Mouse (Mus musculus): ENCODE measurements around the gene Arhgef3. TPM values are rescaled to one million over a fixed set of nuclear protein-coding genes. Genes with fewer than 3 reads are reported as not detected.

Gene Arhgef3
- polyA plus RNA-seq, 1 experiment from 2014 or later = 2.2 TPM

DNA sequence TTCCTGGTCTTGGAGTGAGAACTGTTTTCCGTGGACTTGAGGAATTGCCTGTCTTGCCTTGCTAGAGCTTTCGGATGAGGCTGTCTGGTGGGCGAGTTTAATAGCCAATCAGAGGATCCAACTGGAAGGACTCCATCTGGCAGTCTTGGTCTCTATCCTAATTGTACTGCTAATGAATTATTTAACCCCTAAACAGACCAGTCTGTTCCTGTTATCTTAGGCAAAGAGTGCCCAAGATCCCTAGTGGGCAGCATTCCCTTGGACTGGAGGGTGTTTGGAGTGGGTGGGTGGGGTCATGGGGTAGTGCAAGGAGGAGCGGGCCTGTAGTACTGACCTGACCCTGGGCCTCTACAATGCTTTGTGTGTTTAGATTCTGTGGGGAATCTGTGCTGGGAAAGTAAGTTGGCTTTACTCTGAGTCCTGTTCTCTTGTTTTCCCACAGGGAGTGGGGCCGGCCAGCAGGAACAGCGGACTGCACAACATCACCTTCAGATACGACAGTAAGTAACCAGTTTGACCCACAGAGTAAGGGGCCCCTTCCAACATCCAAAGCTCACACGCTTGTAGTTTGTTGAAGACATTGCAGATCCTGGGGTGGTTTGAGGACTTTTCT, 38.7 kb upstream of the Arhgef3 start:
- H3K4me3 ChIP-seq (ENCODE audit: low read depth, low read length) = no peak overlapping the region
- no peaks in the 10 kb centered on the region for H3K36me3 ChIP-seq (ENCODE audit: control insufficient read depth, insufficient read depth, low read length)
- WGBS = 77% methylated on average over 8 of the region's 8 CpGs
- no peak overlapping the region for H3K9ac ChIP-seq (ENCODE audit: low read length)
- H3K27me3 ChIP-seq (ENCODE audit: control insufficient read depth, insufficient read depth, low read length) = no peaks in the 10 kb centered on the region
- no peak for DNase-seq (ENCODE audit: low spot score, missing footprints)
- no peak for ATAC-seq (ENCODE audit: low FRiP score)
- no peaks in the 10 kb centered on the region for H3K9me3 ChIP-seq (ENCODE audit: control insufficient read depth, low read length)
- peaks cover 4% of the 10 kb centered on the region; the same call in 1 of the 2 replicates for H3K4me1 ChIP-seq (ENCODE audit: control insufficient read depth, insufficient read depth, low read length)
- H3K27ac ChIP-seq (ENCODE audit: low read depth, low read length) = no peak overlapping the region
- H3K4me2 ChIP-seq = no peak overlapping the region

DNA sequence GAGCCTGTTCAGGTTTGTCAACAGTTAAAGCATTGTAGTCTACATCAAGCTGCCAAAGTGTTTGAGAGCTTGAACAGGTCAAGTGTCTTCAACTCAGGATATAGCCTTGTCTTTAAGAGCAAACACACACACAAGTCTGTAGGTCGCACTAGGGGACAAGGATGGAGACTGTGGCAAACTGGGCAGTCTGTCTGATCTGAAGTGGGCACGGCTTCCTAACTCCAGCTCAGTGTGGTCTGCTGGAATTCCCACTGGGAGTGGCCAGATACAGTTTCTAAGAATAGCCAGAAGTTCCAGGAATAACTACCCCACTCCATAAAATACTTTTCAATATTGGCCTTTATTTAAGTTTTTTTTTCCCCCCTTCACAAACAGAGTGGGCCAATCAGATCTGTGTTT, 38.2 kb upstream of the Arhgef3 start:
- H3K4me2 ChIP-seq = no peak overlapping the region
- DNase-seq (ENCODE audit: low spot score, missing footprints) (no peak), ATAC-seq (ENCODE audit: low FRiP score) (no peak)
- no peaks in the 10 kb centered on the region for H3K27me3 ChIP-seq (ENCODE audit: control insufficient read depth, insufficient read depth, low read length)
- H3K9ac ChIP-seq (ENCODE audit: low read length) = no peak overlapping the region
- H3K9me3 ChIP-seq (ENCODE audit: control insufficient read depth, low read length) = no peaks in the 10 kb centered on the region
- no peak overlapping the region for H3K4me3 ChIP-seq (ENCODE audit: low read depth, low read length)
- 96% methylated on average over 2 of the region's 2 CpGs for WGBS
- H3K36me3 ChIP-seq (ENCODE audit: control insufficient read depth, insufficient read depth, low read length) = no peaks in the 10 kb centered on the region
- peaks cover 4% of the 10 kb centered on the region; the same call in 1 of the 2 replicates for H3K4me1 ChIP-seq (ENCODE audit: control insufficient read depth, insufficient read depth, low read length)
- no peak overlapping the region for H3K27ac ChIP-seq (ENCODE audit: low read depth, low read length)

DNA sequence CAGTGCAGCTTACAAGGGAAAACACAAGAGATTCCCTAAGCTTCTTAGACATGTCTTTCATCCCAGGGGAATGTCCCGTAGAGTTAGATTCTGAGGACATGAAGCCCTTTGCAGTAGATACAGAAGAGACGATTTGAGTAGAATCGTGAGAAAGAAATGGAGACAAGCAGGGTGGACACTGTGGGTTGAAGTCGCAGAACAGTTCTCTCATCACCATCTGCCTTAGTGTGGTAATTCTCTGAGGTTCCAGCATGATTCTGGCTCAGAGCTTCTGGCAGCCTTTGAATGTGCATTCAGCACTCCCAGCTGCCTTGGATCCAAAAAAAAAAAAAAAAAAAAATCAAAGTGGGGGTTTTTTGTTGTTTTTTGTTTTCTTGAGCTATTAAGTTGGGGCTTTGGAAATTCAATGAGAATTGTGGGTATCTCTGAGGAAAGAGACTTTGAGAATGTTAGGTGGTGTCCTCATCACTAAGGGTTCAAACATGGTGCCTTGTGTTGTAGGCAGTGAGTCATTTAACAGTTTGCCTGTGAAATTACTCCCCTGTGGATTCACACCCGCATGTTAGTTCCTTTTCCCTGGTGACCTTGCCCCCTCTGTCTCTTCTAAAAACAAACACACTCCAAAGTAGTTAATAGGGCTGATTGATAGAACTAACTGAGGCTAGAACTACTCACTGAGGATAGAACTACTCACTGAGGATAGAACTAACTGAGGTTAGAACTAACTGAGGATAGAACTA, 33.0 kb upstream of the Arhgef3 start:
- H3K27ac ChIP-seq (ENCODE audit: low read depth, low read length) = no peak overlapping the region
- DNase-seq (ENCODE audit: low spot score, missing footprints) (no peak), ATAC-seq (ENCODE audit: low FRiP score) (no peak)
- H3K36me3 ChIP-seq (ENCODE audit: control insufficient read depth, insufficient read depth, low read length) = no peaks in the 10 kb centered on the region
- WGBS = 73% methylated on average over 5 of the region's 5 CpGs
- H3K9me3 ChIP-seq (ENCODE audit: control insufficient read depth, low read length) = no peaks in the 10 kb centered on the region
- H3K4me3 ChIP-seq (ENCODE audit: low read depth, low read length) = no peak overlapping the region
- H3K4me2 ChIP-seq = no peak overlapping the region
- H3K9ac ChIP-seq (ENCODE audit: low read length) = no peak overlapping the region
- H3K27me3 ChIP-seq (ENCODE audit: control insufficient read depth, insufficient read depth, low read length) = no peaks in the 10 kb centered on the region
- H3K4me1 ChIP-seq (ENCODE audit: control insufficient read depth, insufficient read depth, low read length) = no peaks in the 10 kb centered on the region; the same call in 1 of the 2 replicates

DNA sequence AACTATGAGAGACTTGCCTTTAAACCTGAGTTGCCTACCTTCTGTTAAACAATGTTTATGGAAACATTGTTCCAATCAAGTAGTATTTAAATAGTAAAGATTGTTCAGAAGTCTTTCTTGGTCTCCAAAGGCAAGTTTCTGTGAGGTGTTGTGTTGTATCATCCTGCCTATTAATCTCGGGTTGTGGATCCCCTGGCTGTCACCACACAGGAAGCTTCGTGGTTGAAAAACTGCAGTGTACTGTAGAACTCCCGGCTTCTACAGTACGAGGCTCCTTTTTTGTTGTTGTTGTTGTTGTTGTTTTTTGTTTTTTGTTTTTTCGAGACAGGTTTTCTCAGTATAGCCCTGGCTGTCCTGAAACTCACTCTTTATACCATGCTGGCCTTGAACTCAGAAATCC, 29.2 kb upstream of the Arhgef3 start:
- Histone ChIP-seq H3K4me3 (ENCODE audit: low read depth, low read length) (no peak overlapping the region), H3K4me2 (no peak overlapping the region), H3K36me3 (ENCODE audit: control insufficient read depth, insufficient read depth, low read length) (0 out of 2 replicates have a peak, but pooled peaks cover 3% of the 10 kb centered on the region), H3K27ac (ENCODE audit: low read depth, low read length) (no peak overlapping the region), H3K9ac (ENCODE audit: low read length) (no peak overlapping the region), H3K4me1 (ENCODE audit: control insufficient read depth, insufficient read depth, low read length) (no peaks in the 10 kb centered on the region; the same call in 1 of the 2 replicates), H3K27me3 (ENCODE audit: control insufficient read depth, insufficient read depth, low read length) (no peaks in the 10 kb centered on the region), H3K9me3 (ENCODE audit: control insufficient read depth, low read length) (no peaks in the 10 kb centered on the region)
- DNase-seq (ENCODE audit: low spot score, missing footprints) = no peak
- ATAC-seq (ENCODE audit: low FRiP score) = no peak
- WGBS = 92% methylated on average over 5 of the region's 5 CpGs

DNA sequence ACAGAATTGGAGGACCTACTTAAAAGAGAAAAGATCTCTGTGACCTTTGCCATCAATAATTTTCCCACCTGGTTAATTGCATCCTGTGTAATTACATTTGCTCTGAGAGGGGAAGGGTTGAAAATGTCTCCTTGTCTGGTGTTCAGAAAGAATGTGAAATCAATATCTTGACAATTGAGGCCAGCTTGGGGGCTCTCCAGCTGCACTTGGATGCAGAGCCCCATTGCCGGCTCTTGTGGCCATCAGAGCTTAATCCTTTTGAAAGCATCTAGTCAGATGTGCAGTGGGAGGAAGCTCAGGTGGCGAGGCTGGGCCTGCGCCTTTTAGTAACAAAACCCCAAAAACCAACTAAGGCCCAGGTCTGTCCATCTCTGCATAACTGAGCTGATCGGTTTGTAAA, 28.7 kb upstream of the Arhgef3 start:
- ATAC-seq (ENCODE audit: low FRiP score) = no peak
- DNase-seq (ENCODE audit: low spot score, missing footprints) = no peak

DNA sequence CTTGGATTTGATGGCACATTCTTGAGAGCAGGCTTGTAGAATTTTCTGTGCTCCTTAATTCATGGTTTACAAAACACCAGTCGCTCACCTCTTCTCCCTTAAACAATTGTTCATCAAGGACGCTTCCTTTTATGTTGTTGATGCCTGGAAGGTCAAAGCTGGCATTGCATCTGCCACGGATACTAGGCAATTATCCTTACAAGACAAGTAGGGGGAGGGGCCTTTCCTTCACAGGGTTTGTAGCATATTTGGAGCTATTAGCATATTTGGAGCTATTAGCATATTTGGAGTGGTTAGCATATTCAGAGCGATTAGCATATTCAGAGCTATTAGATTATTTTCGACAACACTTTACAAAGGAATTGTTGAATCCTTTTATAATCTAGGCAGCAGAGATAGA, 20.5 kb upstream of the Arhgef3 start:
- no peak for ATAC-seq (ENCODE audit: low FRiP score)
- DNase-seq (ENCODE audit: low spot score, missing footprints) = no peak
- Histone ChIP-seq H3K4me2 (no peak overlapping the region), H3K36me3 (ENCODE audit: control insufficient read depth, insufficient read depth, low read length) (no peaks in the 10 kb centered on the region), H3K27me3 (ENCODE audit: control insufficient read depth, insufficient read depth, low read length) (no peaks in the 10 kb centered on the region), H3K4me1 (ENCODE audit: control insufficient read depth, insufficient read depth, low read length) (no peaks in the 10 kb centered on the region; the same call in 1 of the 2 replicates), H3K9ac (ENCODE audit: low read length) (no peak overlapping the region), H3K9me3 (ENCODE audit: control insufficient read depth, low read length) (no peaks in the 10 kb centered on the region), H3K4me3 (ENCODE audit: low read depth, low read length) (no peak overlapping the region), H3K27ac (ENCODE audit: low read depth, low read length) (no peak overlapping the region)
- WGBS = 73% methylated on average over 5 of the region's 5 CpGs

More for the DNA sequence above, 28.7 kb upstream of the Arhgef3 start:
- Histone ChIP-seq H3K27me3 (ENCODE audit: control insufficient read depth, insufficient read depth, low read length) (no peaks in the 10 kb centered on the region), H3K4me2 (no peak overlapping the region), H3K9me3 (ENCODE audit: control insufficient read depth, low read length) (no peaks in the 10 kb centered on the region), H3K27ac (ENCODE audit: low read depth, low read length) (no peak overlapping the region), H3K4me1 (ENCODE audit: control insufficient read depth, insufficient read depth, low read length) (no peaks in the 10 kb centered on the region; the same call in 1 of the 2 replicates), H3K9ac (ENCODE audit: low read length) (no peak overlapping the region), H3K36me3 (ENCODE audit: control insufficient read depth, insufficient read depth, low read length) (0 out of 2 replicates have a peak, but pooled peaks cover 3% of the 10 kb centered on the region), H3K4me3 (ENCODE audit: low read depth, low read length) (no peak overlapping the region)
- WGBS = 64% methylated on average over 4 of the region's 4 CpGs

DNA sequence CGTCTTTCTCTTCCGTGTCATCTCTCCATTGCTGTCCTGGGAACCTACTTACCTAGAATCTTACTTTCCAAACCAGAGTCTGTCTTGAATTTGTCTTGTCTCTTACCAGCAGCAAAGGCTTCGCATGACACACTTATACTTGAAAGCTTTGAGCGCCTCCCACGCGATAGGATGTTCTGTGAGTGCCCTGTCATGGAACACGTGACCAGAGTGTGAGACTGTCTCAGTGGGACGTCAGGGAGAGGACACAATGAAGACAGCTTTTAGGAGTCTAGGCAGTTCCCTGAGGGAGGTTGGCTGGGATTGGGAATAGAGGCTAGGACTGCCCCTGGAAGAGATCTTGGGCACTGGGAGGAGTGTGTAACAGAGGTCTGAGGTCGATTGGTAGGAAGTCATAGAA, 18.6 kb upstream of the Arhgef3 start:
- Histone ChIP-seq H3K9ac (ENCODE audit: low read length) (no peak overlapping the region), H3K4me1 (ENCODE audit: control insufficient read depth, insufficient read depth, low read length) (no peaks in the 10 kb centered on the region; the same call in 1 of the 2 replicates), H3K27ac (ENCODE audit: low read depth, low read length) (no peak overlapping the region), H3K9me3 (ENCODE audit: control insufficient read depth, low read length) (no peaks in the 10 kb centered on the region), H3K27me3 (ENCODE audit: control insufficient read depth, insufficient read depth, low read length) (no peaks in the 10 kb centered on the region), H3K36me3 (ENCODE audit: control insufficient read depth, insufficient read depth, low read length) (no peaks in the 10 kb centered on the region), H3K4me3 (ENCODE audit: low read depth, low read length) (no peak overlapping the region), H3K4me2 (no peak overlapping the region)
- 73% methylated on average over 9 of the region's 9 CpGs for WGBS
- no peak for DNase-seq (ENCODE audit: low spot score, missing footprints)
- ATAC-seq (ENCODE audit: low FRiP score) = no peak

DNA sequence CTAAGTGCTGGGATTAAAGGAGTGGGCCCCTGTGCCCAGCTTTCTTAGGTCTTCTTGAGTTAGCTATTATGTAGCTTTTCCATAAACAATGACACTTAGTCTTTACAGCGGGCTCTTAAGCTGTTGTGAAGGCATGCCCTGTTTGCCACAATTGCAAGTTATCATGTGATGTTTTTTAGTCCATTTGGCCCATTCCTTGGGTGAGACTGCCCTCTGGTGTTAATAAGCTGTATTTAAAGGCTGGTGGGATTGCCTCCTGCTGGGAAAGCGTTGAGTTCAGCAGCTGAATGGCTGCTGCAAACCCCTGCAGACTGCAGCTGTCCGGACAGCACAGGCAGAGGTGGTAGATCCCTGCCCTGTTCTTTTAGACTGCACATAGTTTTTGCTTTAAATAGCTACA, 17.9 kb upstream of the Arhgef3 start:
- WGBS = 18% methylated on average over 3 of the region's 3 CpGs
- DNase-seq (ENCODE audit: low spot score, missing footprints) = peak; percentile 98
- H3K9me3 ChIP-seq (ENCODE audit: control insufficient read depth, low read length) = no peaks in the 10 kb centered on the region

DNA sequence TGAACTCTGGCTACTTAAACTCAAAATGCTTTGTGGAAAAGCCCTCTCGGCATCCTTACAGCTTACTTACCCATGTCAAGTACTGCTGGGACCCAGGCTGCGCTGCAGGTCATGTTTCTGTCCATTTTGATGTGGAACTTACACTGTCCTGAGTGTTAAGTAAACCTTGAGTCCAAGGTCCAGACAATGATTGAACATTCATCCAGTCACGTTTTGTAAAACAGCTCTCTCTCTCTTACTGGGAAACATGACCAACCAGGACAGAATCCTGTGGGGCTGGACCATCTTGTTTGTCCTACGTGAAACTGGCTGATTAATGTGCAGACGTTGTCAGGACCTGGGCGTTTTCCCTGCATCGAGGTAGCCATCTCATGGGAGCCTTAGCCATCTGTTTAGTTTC, 13.0 kb upstream of the Arhgef3 start:
- Histone ChIP-seq H3K9ac (ENCODE audit: low read length) (no peak overlapping the region), H3K9me3 (ENCODE audit: control insufficient read depth, low read length) (no peaks in the 10 kb centered on the region), H3K4me2 (no peak overlapping the region), H3K4me1 (ENCODE audit: control insufficient read depth, insufficient read depth, low read length) (0 out of 2 replicates have a peak, but pooled peaks cover 4% of the 10 kb centered on the region), H3K27me3 (ENCODE audit: control insufficient read depth, insufficient read depth, low read length) (no peaks in the 10 kb centered on the region), H3K27ac (ENCODE audit: low read depth, low read length) (no peak overlapping the region), H3K36me3 (ENCODE audit: control insufficient read depth, insufficient read depth, low read length) (no peaks in the 10 kb centered on the region), H3K4me3 (ENCODE audit: low read depth, low read length) (no peak overlapping the region)
- ATAC-seq (ENCODE audit: low FRiP score) (no peak), DNase-seq (ENCODE audit: low spot score, missing footprints) (no peak)
- WGBS = 80% methylated on average over 7 of the region's 7 CpGs

More for the DNA sequence above, 17.9 kb upstream of the Arhgef3 start:
- Histone ChIP-seq H3K27ac (ENCODE audit: low read depth, low read length) (no peak overlapping the region), H3K4me2 (no peak overlapping the region), H3K27me3 (ENCODE audit: control insufficient read depth, insufficient read depth, low read length) (no peaks in the 10 kb centered on the region), H3K9ac (ENCODE audit: low read length) (no peak overlapping the region), H3K4me1 (ENCODE audit: control insufficient read depth, insufficient read depth, low read length) (no peaks in the 10 kb centered on the region; the same call in 1 of the 2 replicates), H3K4me3 (ENCODE audit: low read depth, low read length) (no peak overlapping the region), H3K36me3 (ENCODE audit: control insufficient read depth, insufficient read depth, low read length) (no peaks in the 10 kb centered on the region)
- 0 out of 2 replicates have a peak, but pooled peaks have one; percentile 27 for ATAC-seq (ENCODE audit: low FRiP score)
